Mouse (Mus musculus): ENCODE data around the gene Tram2.

Gene Tram2

DNA sequence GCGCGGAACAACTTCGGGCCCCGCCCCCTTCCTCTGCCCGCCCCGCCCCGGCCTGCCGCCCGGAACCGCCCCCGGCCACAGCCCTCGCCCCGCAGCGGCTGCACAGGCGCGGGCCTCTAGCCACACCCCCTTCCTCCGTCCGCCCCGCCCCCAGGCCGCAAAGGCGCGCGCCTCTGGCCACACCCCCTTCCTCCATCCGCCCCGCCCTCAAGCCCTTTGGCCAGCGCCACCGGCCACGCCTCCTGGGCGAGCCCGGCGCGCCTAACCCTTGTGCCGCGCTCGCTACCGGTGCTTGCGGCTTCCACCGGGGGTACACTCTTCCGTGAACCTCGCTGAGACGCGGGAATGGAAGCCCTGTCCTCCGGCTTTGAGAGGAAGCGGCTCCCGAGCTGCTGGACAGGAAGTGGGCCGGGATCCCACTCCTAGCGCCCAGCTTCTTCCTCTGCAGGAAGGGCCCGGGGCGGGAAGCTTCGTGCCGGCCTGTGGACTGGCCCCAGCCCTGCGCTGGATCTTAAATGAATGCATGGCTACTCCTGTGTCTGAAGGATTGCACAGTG is at the start of gene Tram2:
Gene Tram2 (minus strand): TSS at position 13 of the 557 bp plus-strand sequence.
- DNase-seq (ENCODE audit: low spot score) = peak; percentile 58

DNA sequence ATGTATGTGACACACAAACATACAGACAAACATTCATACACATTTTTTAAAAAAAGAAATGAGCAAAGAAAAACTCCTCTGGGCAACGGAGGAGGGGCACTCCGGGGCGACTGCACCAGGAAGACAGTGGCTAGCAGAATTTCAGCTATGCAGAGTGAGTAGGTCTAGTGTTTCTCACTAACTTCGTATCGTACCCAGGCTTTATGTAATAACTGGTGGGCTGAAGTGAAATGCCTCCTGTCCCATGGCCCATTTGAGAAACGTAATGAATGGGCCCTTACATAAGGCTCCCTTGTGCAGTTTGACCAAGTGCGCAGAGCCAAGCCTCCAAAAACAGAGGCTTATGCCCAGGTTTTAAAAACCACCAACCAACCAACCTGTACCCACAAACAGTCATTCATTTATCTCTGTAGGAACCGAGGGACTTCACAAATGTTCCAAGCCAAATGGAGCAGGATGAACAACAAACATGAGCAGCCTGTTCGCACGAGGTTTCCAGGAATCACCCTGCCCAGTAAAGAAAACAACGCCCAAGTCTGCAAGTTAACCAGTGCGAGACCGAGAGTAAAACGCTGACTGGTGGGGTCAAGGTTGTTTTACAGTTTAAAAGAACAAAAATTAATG is 45.8 kb upstream of the Tram2 start:
- DNase-seq (ENCODE audit: low spot score) = no peak

- no peak for DNase-seq (ENCODE audit: low spot score)
These were observed 24.8 kb upstream of the Tram2 start for GRCm38 (mm10) chr1:21103784-21104183.

DNA sequence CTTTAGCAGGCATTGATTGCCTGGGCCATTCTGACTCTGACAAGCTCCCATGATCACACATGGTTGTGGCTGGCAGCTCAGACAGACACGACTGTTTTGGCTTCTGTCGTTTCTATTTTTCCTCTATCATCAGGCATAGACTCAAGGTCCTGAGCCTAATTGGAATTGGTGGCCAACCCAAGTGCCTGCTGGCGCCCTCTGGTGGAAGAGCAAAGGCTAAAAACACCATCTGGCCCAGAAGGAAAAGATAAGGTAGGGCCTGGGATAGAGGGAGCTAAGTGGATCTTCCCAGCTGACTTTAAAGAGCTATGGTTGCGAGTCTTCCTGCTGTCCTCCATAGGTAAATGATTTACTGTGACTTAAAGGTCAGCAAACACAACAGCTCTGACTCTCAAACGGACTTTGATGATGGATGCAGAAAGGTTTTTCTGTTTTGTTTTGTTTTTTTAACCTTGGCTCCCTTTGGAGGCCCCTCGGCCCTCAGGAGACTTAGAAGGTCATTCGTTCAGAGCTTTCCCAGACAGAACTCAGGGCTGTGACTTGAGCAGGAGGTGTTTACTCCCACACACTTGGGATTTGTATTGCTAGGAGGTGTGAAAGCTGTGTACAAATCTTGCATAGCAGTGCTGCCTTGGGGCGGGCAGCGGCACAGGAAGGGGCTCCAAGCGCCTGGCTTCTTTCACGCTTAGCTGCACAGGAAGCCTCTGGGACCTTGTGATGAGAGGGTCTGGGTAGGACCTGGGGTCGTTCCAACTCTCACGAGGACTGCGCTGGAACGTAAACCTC is 22.4 kb upstream of the Tram2 start:
- peak; percentile 42 for DNase-seq (ENCODE audit: low spot score)

GRCm38 (mm10) chr1:21100726-21101125 is 21.7 kb upstream of the Tram2 start:
- DNase-seq (ENCODE audit: low spot score) = no peak

DNA sequence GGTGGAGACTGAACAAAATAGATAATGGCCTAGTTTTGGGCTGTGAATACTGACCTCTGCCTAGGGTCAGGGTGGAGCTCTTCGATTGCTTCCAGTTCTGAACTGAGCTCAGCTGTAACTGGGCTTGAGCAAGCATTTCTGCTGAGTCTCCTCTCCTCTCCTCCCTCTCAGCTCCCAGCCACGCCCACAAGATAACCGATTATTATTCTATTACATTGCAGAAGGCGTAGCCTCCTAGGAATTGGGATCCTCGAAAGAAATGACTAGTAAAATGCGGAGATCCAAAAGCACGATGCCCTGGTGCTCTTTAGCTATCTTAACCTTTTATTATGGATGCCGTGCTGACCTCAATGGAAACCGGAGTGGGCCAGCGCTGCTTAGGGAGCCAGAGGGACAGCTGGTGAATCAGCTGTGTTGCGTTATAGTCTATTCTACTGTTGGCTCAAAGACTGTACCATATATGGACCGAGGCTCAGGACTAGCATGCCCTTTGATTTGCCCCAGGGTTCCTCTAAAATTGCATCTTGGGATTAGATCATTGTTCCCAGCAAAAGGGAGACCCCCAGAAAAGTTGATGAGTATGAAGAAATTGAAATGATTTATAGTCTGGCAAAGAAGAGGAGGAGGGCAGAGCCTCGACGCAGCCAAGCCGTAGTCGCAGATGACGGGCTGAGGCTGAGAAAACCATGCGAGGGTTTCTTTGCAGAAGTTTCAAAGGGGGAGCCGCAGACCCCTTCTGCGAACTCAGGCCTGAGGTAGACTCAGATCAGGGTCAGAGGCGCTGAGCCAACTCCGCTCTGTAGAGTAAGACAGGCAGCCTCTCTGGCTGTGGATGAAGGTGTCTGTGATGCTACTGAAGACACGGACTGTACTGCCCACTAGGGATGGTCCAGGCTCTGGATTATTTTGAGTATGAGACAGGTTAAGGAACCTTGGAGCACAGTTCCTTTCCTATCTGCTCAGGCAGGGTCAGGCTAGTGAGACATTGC is 18.3 kb upstream of the Tram2 start:
- no peak for DNase-seq (ENCODE audit: low spot score)

DNA sequence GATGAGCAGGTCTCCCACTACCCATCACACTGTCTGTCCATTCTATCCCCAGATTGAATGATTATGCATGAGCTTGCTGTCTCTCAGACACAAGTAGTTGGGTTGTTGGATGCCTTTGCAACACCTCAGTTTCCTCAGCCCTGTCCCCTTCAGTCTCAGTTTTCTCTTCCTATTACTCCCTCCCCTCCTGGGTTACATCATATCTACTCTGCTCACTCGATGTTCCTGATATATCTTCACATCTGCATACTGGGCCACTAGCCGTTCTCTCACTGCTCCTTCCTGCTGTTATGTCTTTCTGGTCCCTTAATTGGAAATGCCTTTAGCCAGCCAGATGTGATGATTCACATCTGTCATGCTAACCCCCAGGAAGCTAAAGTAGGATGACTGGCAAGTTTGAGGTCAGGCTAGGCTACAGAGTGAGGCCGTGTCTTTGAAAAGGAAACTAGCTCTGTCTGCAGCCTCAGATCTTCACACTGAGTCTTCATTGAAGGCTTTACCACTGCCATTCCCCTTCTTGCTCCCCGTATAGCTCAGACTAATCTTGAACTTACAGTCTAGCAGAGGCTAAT is 15.7 kb upstream of the Tram2 start:
- DNase-seq (ENCODE audit: low spot score) = no peak

DNA sequence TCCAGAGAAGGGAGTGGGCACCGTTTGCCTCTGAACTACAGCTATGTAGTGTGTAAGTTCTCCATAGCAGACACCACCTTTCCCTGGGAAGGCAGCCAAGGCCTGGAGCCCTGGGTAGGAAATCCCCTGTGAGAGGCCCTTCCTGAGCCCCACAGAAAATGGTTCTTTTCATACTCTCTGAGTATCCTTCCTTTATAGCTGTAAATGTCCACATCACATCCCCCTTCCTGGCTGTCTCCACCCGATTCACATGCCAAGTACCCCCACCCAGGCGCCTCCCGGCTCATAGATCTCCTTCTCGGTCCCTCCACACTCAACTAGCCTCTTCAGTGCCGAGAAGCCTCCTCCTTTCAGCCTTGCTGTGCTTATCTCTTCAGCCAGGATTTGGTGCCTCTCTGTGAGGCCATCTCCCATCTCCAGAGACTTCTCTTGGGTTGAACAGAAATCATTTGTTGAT is 10.7 kb upstream of the Tram2 start:
- no peak for DNase-seq (ENCODE audit: low spot score)

DNA sequence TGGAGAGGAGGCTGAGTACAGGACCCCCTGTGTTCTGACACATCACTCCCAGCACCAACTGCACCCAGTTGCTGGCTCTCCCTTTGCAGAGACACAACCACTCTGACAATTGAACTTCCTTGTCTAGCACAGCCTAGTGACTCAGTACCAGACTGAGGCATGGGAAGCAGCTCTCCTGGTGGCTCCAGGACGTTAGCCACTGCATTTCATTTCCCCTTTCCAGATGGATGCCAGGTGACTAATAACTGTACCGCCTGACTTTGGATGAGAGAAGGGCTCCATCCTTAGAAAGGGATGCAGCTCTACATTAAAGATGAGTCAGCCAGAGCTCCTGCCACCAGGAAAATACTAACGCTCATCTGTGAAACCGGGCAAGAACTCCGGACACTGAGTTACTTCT is 7.3 kb upstream of the Tram2 start:
- no peak for DNase-seq (ENCODE audit: low spot score)

GRCm38 (mm10) chr1:21084661-21085060 is 5.6 kb upstream of the Tram2 start:
- DNase-seq (ENCODE audit: low spot score) = no peak

DNA sequence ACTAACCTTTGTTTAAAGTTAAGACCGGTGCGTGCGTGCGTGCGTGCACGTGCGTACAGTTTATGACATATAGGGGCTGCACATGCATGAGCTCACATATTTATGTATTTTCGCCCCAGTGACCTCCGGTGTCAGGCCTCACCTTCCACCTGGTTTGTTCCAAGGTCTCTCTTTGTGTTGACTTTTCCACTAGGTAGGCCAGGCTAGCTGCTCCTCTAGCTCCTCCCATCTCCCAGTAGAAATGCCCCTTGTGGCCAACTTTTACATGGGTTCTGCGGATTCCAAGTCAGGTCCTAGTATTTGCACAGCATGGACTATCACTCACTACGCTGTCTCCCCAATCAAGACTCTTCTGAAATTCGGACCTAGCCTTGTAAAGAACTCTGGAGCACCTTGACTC is 1.3 kb upstream of the Tram2 start:
- DNase-seq (ENCODE audit: low spot score) = no peak

DNA sequence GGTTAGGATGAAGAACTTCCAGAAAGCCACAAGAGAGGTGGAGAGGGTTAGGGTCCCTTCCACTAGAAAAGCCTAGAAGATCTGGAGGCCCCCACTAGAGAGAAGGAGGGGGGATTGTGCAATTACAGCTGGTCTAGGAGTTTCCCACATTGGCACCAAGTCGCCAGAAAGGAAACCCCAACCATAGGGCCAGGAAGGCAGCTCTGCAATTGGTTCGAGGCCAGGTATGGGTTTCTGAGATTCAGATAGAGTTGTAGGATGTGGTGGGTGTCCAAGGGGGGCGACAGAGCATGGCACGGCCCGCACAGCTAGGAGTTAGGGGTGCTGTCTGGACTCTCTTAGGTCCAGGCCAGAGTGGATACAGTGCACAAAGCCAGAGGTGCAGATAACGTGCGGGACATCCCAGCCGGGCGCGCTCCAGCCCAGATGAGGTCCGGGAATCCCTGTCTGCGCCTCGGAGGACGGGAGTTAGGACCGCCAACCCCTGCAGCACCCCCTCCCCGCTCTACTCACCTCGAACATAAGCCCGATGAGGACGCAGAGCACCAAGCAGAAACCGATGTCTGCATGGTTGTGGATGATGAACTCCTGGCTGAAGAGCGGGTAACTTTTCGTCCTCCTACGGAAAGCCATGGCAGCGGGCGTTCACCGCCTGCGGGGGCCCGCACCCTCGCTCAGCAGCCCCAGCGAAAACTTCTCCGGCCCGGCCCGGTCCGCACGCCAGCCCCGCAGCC is 381 bp downstream of the Tram2 start:
- DNase-seq (ENCODE audit: low spot score) = no peak

DNA sequence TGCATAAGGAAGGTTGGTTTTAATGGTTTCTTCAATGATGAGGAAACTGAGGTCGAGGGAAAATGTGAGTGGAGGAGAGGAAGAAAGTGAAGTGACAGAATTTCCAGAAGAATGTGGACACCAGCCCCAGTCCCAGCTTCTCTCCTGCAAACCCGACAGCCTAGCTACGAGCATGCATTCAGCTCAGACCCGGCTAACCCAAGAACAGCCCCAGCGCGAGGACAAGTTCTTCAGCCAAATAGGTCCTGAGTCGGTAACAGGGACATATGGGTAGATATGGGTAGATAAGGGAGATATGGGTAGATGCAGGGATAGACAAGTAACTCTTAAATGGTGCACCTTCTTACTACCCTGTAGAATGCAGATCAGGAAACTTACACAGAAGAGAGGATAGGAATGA is 1.4 kb downstream of the Tram2 start:
- DNase-seq (ENCODE audit: low spot score) = no peak

GRCm38 (mm10) chr1:21077191-21077590 is 1.8 kb downstream of the Tram2 start:
- no peak for DNase-seq (ENCODE audit: low spot score)

- DNase-seq (ENCODE audit: low spot score) = no peak
These were observed 3.0 kb downstream of the Tram2 start for GRCm38 (mm10) chr1:21075986-21076495.

GRCm38 (mm10) chr1:21074231-21074630 is 4.8 kb downstream of the Tram2 start:
- DNase-seq (ENCODE audit: low spot score) = no peak

- no peak for DNase-seq (ENCODE audit: low spot score)
These were observed 6.1 kb downstream of the Tram2 start for GRCm38 (mm10) chr1:21072875-21073444.

- no peak for DNase-seq (ENCODE audit: low spot score)
These were observed 8.4 kb downstream of the Tram2 start for GRCm38 (mm10) chr1:21070658-21071057.

DNA sequence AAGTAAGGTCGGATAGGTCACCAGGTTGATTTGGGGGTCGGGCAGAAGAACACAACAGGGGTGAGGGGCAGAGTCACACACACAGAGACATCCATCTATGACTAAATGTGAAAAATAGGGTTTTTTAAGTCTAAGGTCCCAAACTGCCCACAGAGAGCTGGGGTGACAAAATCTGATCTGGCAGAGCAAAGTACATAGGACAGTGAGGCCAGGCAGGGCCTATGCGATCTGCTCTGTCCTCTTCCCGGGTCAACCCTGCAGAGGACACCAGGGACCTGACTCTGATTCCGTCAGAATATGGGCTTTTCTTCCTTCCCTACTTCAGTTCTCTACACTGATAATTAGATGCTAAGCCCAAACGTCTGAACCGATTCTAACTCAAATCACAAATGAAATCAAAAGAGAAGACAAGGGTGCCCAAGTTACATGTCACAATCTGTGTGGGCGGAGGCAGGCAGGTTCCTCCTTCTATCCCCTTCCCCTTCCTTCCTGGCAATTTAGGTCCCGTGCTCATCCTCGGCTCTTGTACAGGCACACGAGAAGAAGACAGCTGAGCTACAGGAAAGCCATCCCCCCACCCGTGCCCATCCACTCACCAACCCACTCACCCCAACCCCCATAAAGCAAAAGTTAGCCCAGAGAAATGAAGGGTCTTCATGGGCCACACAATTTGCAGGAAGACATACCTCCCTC is 9.1 kb downstream of the Tram2 start:
- no peak for DNase-seq (ENCODE audit: low spot score)

- no peak for DNase-seq (ENCODE audit: low spot score)
These were observed 10.5 kb downstream of the Tram2 start for GRCm38 (mm10) chr1:21068491-21068890.
